ENCODE assay signal across 26 mouse cellular contexts in genomic region chr9:60530310-60530709, GRCm38 (mm10). TPM values are rescaled to one million over a fixed set of nuclear protein-coding genes. Genes with fewer than 3 reads are reported as not detected.
A peak's percentile ranks its signal among the peaks of the same experiment; 100 is the strongest.
DNase-seq lines count a peak whose midpoint lies in the region; ATAC-seq and TF ChIP-seq lines count a peak whose summit lies in the region.
"Had no signal": no experiment of that assay in that cellular context is flagged by ENCODE, and none has a peak within 500 bp of the region (broad histone marks: within the 10 kb centered on the region; RNA-seq: fewer than 3 reads in every experiment).

No protein-coding gene starts in this region.

- TF ChIP-seq EP300 in heart, postnatal 0 days (IDR thresholded peaks at IDR 0.05; ENCODE audit: low read depth): no peak

- intact Hi-C loops in heart, postnatal 25 days (cut with DNase I): no loop called here

- H3K9ac ChIP-seq in heart, embryonic 12.5 days: no peak overlapping the region
- H3K9ac ChIP-seq in heart, postnatal 0 days (replicated peaks; ENCODE audit: low read depth, low read length): no peak overlapping the region
- H3K9ac ChIP-seq in kidney, embryonic 14.5 days (ENCODE audit: low read depth, low read length): no peak overlapping the region
- H3K9ac ChIP-seq: forebrain, embryonic 13.5 days; liver, embryonic 14.5 days; midbrain, embryonic 15.5 days had no signal

- H3K27ac ChIP-seq in heart, embryonic 12.5 days (ENCODE audit: poor library complexity, severe bottlenecking): peak overlapping the region; percentile 30; the same call in 1 of the 2 replicates
- peak overlapping the region; percentile 71 for H3K27ac ChIP-seq in heart, postnatal 0 days (ENCODE audit: low read depth)
- no peak overlapping the region for H3K27ac ChIP-seq in kidney, embryonic 14.5 days (ENCODE audit: low read depth, low read length)
- H3K27ac ChIP-seq: forebrain, embryonic 13.5 days; hindbrain, embryonic 10.5 days; liver, embryonic 14.5 days; midbrain, embryonic 10.5 days; midbrain, embryonic 15.5 days had no signal

- no peak for TF ChIP-seq POLR2A in myocyte (IDR thresholded peaks at IDR 0.05; ENCODE audit: insufficient read length, low read depth)

- no peak for TF ChIP-seq CTCF in heart, postnatal 0 days (IDR thresholded peaks at IDR 0.05; ENCODE audit: low read depth)

- ATAC-seq in heart, embryonic 12.5 days (ENCODE audit: insufficient number of reproducible peaks, low FRiP score): no peak
- no peak for ATAC-seq in heart, postnatal 0 days (ENCODE audit: insufficient read depth, low read depth)
- no peak for ATAC-seq in kidney, embryonic 14.5 days (ENCODE audit: low FRiP score, low TSS enrichment)
- ATAC-seq: forebrain, embryonic 13.5 days; hindbrain, embryonic 16.5 days; midbrain, embryonic 15.5 days; Patski had no signal

- no peak for DNase-seq in heart, adult 11 months
- no peak for DNase-seq in heart, postnatal 0 days (ENCODE audit: low spot score)
- DNase-seq in heart, postnatal 25 days (ENCODE audit: low spot score): no peak
- DNase-seq in kidney, postnatal 25 days: no peak
- no peak for DNase-seq in cerebellum, postnatal 36 days
- DNase-seq: adrenal gland, postnatal 10 days; cerebellum, adult 8-10 months; cerebellum, postnatal 25 days; gastrocnemius, postnatal 10 days; layer of hippocampus, adult 9-11 months; liver; lung, adult 2 months; lung, postnatal 14 days; right cerebral cortex, postnatal 25 days; spleen, adult 18-20 months; thymus, postnatal 14 days had no signal

- peaks cover 45% of the 10 kb centered on the region for H3K4me1 ChIP-seq in heart, embryonic 12.5 days (replicated peaks)
- peaks cover 41% of the 10 kb centered on the region for H3K4me1 ChIP-seq in heart, postnatal 0 days (ENCODE audit: control insufficient read depth, insufficient read depth)
- H3K4me1 ChIP-seq in kidney, embryonic 14.5 days (ENCODE audit: control insufficient read depth, insufficient read depth, low read length): 0 out of 2 replicates have a peak, but pooled peaks cover 6% of the 10 kb centered on the region
- H3K4me1 ChIP-seq: forebrain, embryonic 13.5 days; midbrain, embryonic 15.5 days had no signal

- 77% methylated on average over 12 of the region's 12 CpGs for WGBS in heart, embryonic 12.5 days
- 72% methylated on average over 12 of the region's 12 CpGs for WGBS in heart, postnatal 0 days
- 41% methylated on average over 12 of the region's 12 CpGs for WGBS in kidney, embryonic 14.5 days

- H3K4me2 ChIP-seq in heart, embryonic 12.5 days: no peak overlapping the region
- H3K4me2 ChIP-seq in heart, postnatal 0 days (ENCODE audit: low read depth, low read length): no peak overlapping the region
- 0 out of 2 replicates have a peak overlapping the region, but pooled peaks have one; percentile 12 for H3K4me2 ChIP-seq in kidney, embryonic 14.5 days (replicated peaks; ENCODE audit: low read depth, low read length)
- peak overlapping the region; percentile 24 for H3K4me2 ChIP-seq in myocyte (ENCODE audit: low read depth)
- H3K4me2 ChIP-seq: forebrain, embryonic 13.5 days; midbrain, embryonic 15.5 days had no signal

- H3K4me3 ChIP-seq in heart, embryonic 12.5 days: no peak overlapping the region
- no peak overlapping the region for H3K4me3 ChIP-seq in heart, postnatal 0 days (ENCODE audit: low read depth, low read length)
- no peak overlapping the region for H3K4me3 ChIP-seq in kidney, embryonic 14.5 days (ENCODE audit: low read length)
- H3K4me3 ChIP-seq in myocyte: no peak overlapping the region
- H3K4me3 ChIP-seq: forebrain, embryonic 13.5 days; hindbrain, embryonic 10.5 days; midbrain, embryonic 10.5 days; midbrain, embryonic 15.5 days had no signal

- H3K27me3 ChIP-seq in heart, embryonic 12.5 days (replicated peaks): no peaks in the 10 kb centered on the region
- H3K27me3 ChIP-seq in heart, postnatal 0 days (ENCODE audit: control insufficient read depth, insufficient read depth, low read length): no peaks in the 10 kb centered on the region
- H3K27me3 ChIP-seq in kidney, embryonic 14.5 days (ENCODE audit: control insufficient read depth, insufficient read depth, low read length): no peaks in the 10 kb centered on the region
- H3K27me3 ChIP-seq in myocyte (ENCODE audit: control insufficient read depth, insufficient read depth, insufficient read length): no peaks in the 10 kb centered on the region
- H3K27me3 ChIP-seq: forebrain, embryonic 13.5 days; midbrain, embryonic 15.5 days; Patski had no signal

- no peaks in the 10 kb centered on the region for H3K36me3 ChIP-seq in heart, embryonic 12.5 days
- H3K36me3 ChIP-seq in heart, postnatal 0 days (replicated peaks; ENCODE audit: control insufficient read depth, insufficient read depth, low read length): no peaks in the 10 kb centered on the region
- no peaks in the 10 kb centered on the region for H3K36me3 ChIP-seq in kidney, embryonic 14.5 days (ENCODE audit: control insufficient read depth, insufficient read depth, low read length)
- H3K36me3 ChIP-seq in myocyte (ENCODE audit: control insufficient read depth, insufficient read depth): no peaks in the 10 kb centered on the region
- H3K36me3 ChIP-seq: hindbrain, embryonic 10.5 days; midbrain, embryonic 10.5 days; midbrain, embryonic 15.5 days had no signal

- H3K79me2 ChIP-seq in myocyte (ENCODE audit: control insufficient read depth, insufficient read depth): no peaks in the 10 kb centered on the region

- H3ac ChIP-seq in myocyte (ENCODE audit: control insufficient read depth, insufficient read length): no peak overlapping the region

- no peaks in the 10 kb centered on the region for H3K9me3 ChIP-seq in heart, embryonic 12.5 days (replicated peaks)
- no peaks in the 10 kb centered on the region for H3K9me3 ChIP-seq in heart, postnatal 0 days (replicated peaks; ENCODE audit: control insufficient read depth, low read length)
- no peaks in the 10 kb centered on the region for H3K9me3 ChIP-seq in kidney, embryonic 14.5 days (ENCODE audit: control insufficient read depth, low read length)
- H3K9me3 ChIP-seq: forebrain, embryonic 13.5 days; hindbrain, embryonic 10.5 days; midbrain, embryonic 10.5 days; midbrain, embryonic 15.5 days had no signal

TF ChIP-seq in myocyte, 11 proteins besides CTCF, POLR2A, EP300 and RAD21:
- TF ChIP-seq USF1 (IDR thresholded peaks at IDR 0.05; ENCODE audit: low read depth) (no peak), MYOG (IDR thresholded peaks at IDR 0.05; ENCODE audit: control insufficient read depth in 1 of 3, insufficient read depth in 1 of 3, insufficient read length in 2 of 3, low read depth in 2 of 3) (no peak), E2F4 (IDR thresholded peaks at IDR 0.05; ENCODE audit: insufficient read depth) (no peak), MAX (IDR thresholded peaks at IDR 0.05; ENCODE audit: low read depth) (no peak), POLR2AphosphoS2 (IDR thresholded peaks at IDR 0.05; ENCODE audit: insufficient read length, low read depth) (no peak), MYOD1 (IDR thresholded peaks at IDR 0.05; ENCODE audit: control insufficient read depth in 1 of 3, insufficient read length in 2 of 3, low read depth in 2 of 3) (no peak), TCF3 (IDR thresholded peaks at IDR 0.05; ENCODE audit: insufficient read length, low read depth) (no peak), TCF12 (IDR thresholded peaks at IDR 0.05; ENCODE audit: insufficient read depth, poor library complexity, severe bottlenecking) (no peak), SRF (IDR thresholded peaks at IDR 0.05; ENCODE audit: control insufficient read depth, insufficient read length, low read depth) (no peak), CEBPB (IDR thresholded peaks at IDR 0.05; ENCODE audit: insufficient read depth, poor library complexity, severe bottlenecking) (no peak), REST (IDR thresholded peaks at IDR 0.05; ENCODE audit: insufficient read depth, insufficient read length) (no peak)

RNA-seq across cellular contexts. Expression of gene Thsd4, which starts 8.5 kb away (rescaled TPM):
- polyA plus RNA-seq in heart, embryonic 12.5 days (2016; fragmentation: Nextera tagmentation; extraction: Ambion mirVana): 12.4 and 14.0 TPM in 2 replicates
- 37.5 and 45.0 TPM in 2 replicates for total RNA-seq in heart, postnatal 0 days (2014; rRNA removed; ENCODE audit: low replicate concordance)
- polyA plus RNA-seq in heart, postnatal 0 days (2015; fragmentation: Nextera tagmentation; extraction: Ambion mirVana): 4.8 and 4.9 TPM in 2 replicates
- 1 to 10 TPM; 6.2 to 6.4 TPM for total RNA-seq in heart, postnatal 25 days (2021)
- polyA plus RNA-seq in kidney, embryonic 14.5 days (2014; fragmentation: Nextera tagmentation; extraction: Ambion mirVana): 24.9 and 38.7 TPM in 2 replicates
- polyA plus RNA-seq in myocyte (2012; fragmentation: generic; extraction: Trizol): 1.7 TPM

Comparison
In these comparisons a context has a peak if more than half of its experiments do, and no peak if none do; other contexts are left out.
1. H3K4me2 ChIP-seq: peak in kidney, embryonic 14.5 days (single experiment) and myocyte (single experiment); none in heart, embryonic 12.5 days (single experiment) and heart, postnatal 0 days (single experiment).